Mouse (Mus musculus) layer of hippocampus, adult 2 months (tissue): ENCODE results near the gene AI182371. TPM values are rescaled to one million over a fixed set of nuclear protein-coding genes. Genes with fewer than 3 reads are reported as not detected.

Experiments
- DNase-seq, 2 experiments: peaks; one replicate each; pipeline ENCODE4 v3.0.0; 2022; ENCODE audit warnings: low spot score in 2 of 2
- H3K27ac ChIP-seq: fragments of 200-600 bp; 2 replicates; pipeline ENCODE4 v1.8.1; 2022
- H3K4me3 ChIP-seq: fragments of 200-600 bp; 2 replicates; pipeline ENCODE4 v1.8.1; 2022; ENCODE audit warnings: mild to moderate bottlenecking
- CTCF ChIP-seq: fragments of 200-600 bp; conservative IDR thresholded peaks from 2 replicates; pipeline ENCODE4 v1.8.1; 2022; ENCODE audit warnings: antibody characterized with exemption, mild to moderate bottlenecking, moderate library complexity
- long read RNA-seq, 2 experiments: library from polyadenylated mRNA; stranded (forward); transcript quantifications; one replicate each; pipeline ENCODE4 v2.0.0; 2021; ENCODE audit warnings: borderline mapping rate in 2 of 2
- total RNA-seq, 2 experiments: library from RNA; stranded (reverse); gene quantifications; 2 replicates each; pipeline ENCODE4 v1.2.3; 2021

The AI182371 gene
- total RNA-seq: under 1 TPM; 0.44 to 0.61 TPM
- long read RNA-seq, experiment 1: 0 reads
- long read RNA-seq, experiment 2, partial matches to known transcripts: 0 of 1 reads
- long read RNA-seq, experiment 2, other reads (novel, unspliced or antisense): 1 of 1 reads

DNA sequence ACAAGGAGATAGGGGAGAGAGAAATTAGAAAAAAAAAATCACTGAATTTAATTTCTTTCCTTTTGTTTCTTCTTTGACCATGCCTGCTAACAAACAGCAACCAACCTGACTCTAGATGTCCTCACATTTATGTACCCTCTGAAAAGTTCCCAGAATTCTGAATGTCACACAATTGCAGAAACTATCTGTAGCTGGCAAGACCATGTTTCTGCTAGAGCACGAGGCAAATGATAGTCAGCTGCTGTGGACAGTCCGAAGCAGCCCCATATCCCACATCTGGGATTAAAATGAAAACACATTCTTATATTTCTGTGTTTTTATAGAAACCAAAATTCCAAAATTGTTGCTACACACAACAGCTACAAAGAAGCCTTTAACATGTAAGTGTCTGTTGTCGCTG, at the start of gene AI182371:
Gene AI182371, minus strand, starts transcription at position 101 of the 400 bp plus-strand sequence.
- TF ChIP-seq CTCF: no peak
- Histone ChIP-seq H3K27ac (no peak within 1 kb of the TSS), H3K4me3 (no peak within 1 kb of the TSS)
- DNase-seq: no peak

DNA sequence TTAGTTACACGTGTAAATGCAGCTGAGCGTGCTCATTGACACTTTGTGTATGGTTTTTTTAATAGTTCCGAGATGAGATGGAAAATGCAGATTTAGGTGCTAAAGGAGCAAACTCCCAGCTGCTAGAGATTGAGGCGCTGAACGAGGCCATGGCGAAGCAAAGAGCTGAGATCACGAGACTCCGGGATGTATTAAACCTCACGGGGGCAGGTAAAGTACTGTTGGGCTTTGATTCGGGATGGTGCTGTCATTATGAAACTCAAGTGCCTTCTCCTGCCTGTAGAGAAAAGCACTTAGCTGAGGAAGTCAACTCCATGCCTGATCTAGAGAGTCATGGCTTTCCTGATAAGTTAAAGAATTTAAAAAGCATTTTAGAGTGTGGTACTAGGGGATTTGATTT, 47.5 kb upstream of the AI182371 start:
- H3K27ac ChIP-seq: no peak overlapping the region
- no peak overlapping the region for H3K4me3 ChIP-seq
- no peak for TF ChIP-seq CTCF
- no peak for DNase-seq

GRCm38 (mm10) chr2:35141673-35142072, 40.3 kb upstream of the AI182371 start:
- H3K27ac ChIP-seq: no peak overlapping the region
- no peak overlapping the region for H3K4me3 ChIP-seq
- no peak for TF ChIP-seq CTCF
- DNase-seq: no peak

DNA sequence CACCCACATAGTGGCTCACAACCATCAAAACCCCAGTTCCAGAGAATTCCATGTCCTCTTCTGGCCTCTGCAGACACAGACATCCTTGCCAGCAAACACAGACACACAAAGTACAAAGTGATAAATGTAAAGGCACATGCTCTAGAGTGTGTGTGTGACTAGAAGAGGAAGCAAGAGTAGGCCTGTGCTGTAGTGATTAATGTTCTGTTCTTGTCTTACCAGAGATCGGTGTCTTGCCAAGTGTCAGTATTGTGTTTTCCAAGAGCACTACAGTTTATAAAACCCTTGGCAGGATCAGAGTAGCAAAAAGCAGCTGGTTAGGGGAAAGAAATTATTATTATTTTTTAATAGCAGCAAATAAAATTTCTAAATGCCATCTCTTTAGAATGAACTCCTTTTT, 37.2 kb upstream of the AI182371 start:
- no peak for TF ChIP-seq CTCF
- no peak for DNase-seq
- Histone ChIP-seq H3K27ac (no peak overlapping the region), H3K4me3 (no peak overlapping the region)

GRCm38 (mm10) chr2:35133891-35134290, 32.5 kb upstream of the AI182371 start:
- Histone ChIP-seq H3K27ac (no peak overlapping the region), H3K4me3 (no peak overlapping the region)
- TF ChIP-seq CTCF: no peak
- DNase-seq: no peak

GRCm38 (mm10) chr2:35132662-35133055, 31.3 kb upstream of the AI182371 start:
- TF ChIP-seq CTCF: no peak
- peak overlapping the region; percentile 52 for H3K4me3 ChIP-seq
- H3K27ac ChIP-seq: peak overlapping the region; percentile 62; the same call in 1 of the 2 replicates
- DNase-seq: no peak

DNA sequence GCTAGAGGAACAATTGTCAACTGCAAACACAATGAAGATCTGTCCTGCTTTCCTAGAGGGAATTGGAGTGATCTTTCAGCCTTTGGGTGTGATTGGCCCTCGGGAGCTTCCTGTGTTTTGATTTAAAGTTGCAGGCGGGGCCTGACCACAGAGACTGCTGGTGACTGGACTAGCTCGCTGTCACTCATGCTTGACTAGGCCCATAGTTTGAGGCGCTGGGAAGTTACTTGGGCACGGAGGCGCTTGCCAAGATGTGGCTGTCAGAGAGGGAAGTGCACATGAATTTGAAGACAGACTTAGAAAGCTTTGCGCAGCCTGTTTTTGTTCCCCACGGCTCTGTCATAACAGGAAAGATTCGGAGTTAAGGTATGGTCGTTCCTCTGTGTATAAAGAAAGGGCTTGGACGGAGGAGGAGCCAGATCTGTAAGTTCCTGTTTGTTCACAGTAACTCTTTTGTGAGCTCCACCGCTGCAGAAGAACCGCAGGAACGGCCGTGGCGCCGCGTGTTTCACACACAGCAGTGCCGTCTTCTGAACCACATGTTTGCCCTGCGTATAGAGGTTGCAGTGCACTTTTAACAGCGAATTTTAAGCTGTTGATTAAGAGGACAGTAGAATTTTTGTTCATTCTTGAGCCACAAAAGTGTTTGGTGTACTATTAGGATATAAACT, 30.8 kb upstream of the AI182371 start:
- peak; percentile 52 for TF ChIP-seq CTCF
- H3K27ac ChIP-seq: peak overlapping the region; percentile 62
- peak; percentile 88 to 93 for DNase-seq
- peak overlapping the region; percentile 52 for H3K4me3 ChIP-seq

DNA sequence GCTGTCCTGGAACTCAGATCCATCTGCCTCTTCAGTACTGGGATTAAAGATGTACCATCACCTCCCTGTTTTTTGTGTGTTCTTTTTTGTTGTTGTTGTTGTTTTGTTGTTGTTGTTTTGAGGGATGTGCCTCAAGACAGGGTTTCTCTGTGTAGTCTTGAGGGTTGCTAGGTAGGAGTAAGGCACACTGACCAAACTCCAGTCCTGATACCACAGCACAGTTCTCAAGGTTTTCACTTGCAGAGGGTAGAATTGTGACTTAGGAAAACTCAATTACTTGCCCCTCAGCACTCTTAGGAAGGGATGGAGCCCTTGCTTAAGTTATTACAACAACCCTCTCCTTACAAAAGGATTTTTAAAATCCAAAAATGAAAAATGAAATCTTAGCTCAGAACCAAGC, 30.1 kb upstream of the AI182371 start:
- DNase-seq: no peak
- Histone ChIP-seq H3K27ac (peak overlapping the region; percentile 62), H3K4me3 (peak overlapping the region; percentile 52)
- TF ChIP-seq CTCF: no peak

DNA sequence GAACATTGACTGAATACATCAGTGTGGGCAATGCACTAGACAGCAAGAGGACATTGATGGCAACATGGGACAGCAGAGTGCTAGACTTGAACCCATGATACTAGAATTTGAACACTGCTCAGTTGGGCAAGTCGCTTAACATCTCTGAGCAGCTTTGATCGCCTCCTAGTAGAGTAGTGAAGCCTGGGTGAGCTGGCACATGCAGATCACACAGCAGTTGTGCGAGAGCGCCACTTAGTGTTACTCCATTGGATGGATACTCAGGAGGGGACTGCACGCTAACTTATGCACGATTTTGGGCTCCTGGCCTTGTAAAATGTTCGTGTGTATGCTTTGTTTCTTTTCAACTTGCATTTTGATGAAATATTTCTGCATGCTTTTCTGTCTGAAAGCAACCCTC, 23.4 kb upstream of the AI182371 start:
- Histone ChIP-seq H3K4me3 (no peak overlapping the region), H3K27ac (no peak overlapping the region)
- DNase-seq: no peak
- peak; percentile 58 for TF ChIP-seq CTCF

GRCm38 (mm10) chr2:35110521-35110920, 9.2 kb upstream of the AI182371 start:
- H3K27ac ChIP-seq: no peak overlapping the region
- no peak overlapping the region for H3K4me3 ChIP-seq
- DNase-seq: no peak
- TF ChIP-seq CTCF: no peak

DNA sequence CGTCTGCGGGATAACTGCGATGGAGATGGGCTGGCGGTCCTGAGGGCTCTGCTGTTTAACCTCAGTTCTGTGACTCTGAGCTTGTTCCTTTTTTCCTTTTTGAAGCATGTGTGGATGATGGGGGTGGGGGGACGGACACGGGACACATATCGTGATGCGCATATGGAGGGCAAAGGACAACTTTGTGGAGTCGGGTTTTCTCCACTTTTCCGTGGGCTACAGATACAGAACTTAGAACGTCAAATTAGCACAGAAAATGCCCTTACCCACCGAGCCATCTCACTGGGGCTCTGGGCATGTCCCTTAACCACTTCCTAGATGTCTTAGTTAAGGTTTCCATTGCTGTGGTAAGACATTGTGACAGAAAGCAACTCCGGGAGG, 8.6 kb upstream of the AI182371 start:
- no peak for DNase-seq
- Histone ChIP-seq H3K27ac (peak overlapping the region; percentile 95), H3K4me3 (peak overlapping the region; percentile 94)
- TF ChIP-seq CTCF: no peak

- TF ChIP-seq CTCF: no peak
- H3K4me3 ChIP-seq: peak within 1 kb of the TSS; percentile 94
- peak within 1 kb of the TSS; percentile 95 for H3K27ac ChIP-seq
- peak; percentile 90 for DNase-seq
Measured at GRCm38 (mm10) chr2:35109141-35109923, 8.0 kb upstream of the AI182371 start, which contains the start of gene Cntrl. Cntrl (plus strand) TSS chr2:35109492.

DNA sequence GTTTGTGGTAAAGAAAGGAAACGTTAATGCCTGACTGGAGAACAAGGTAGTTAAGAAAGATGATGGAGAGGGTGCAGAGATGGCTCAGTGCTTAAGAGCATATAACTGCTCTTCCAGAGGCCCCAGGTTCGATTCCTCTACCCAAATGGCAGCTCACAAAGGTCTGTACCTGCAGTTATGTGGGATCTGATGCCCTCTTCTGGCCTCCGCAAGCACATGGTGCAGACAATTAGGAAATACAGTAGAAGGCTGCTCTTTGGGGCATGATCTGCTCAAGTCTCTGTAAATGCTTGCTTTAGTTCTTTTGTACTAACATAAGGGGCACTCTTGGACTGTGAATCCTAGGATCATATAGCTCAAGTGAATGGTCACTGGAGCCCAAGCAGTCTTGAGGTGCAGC, 7.4 kb upstream of the AI182371 start:
- peak overlapping the region; percentile 94 for H3K4me3 ChIP-seq
- peak; percentile 79 for TF ChIP-seq CTCF
- peak overlapping the region; percentile 95 for H3K27ac ChIP-seq
- DNase-seq: peak; percentile 23 to 38
